Mouse (Mus musculus) cerebellum, postnatal 25 days (tissue): Measurements from ENCODE around the gene Ptpra.
"Not testable (repeated sequence)": the region's sequence is repeated elsewhere in the genome, so short reads cannot be mapped to it uniquely, and the experiment has no call there.

ENCODE experiments used
- DNase-seq, 2 experiments: peaks; one replicate each; pipeline ENCODE4 v3.0.0; 2021; ENCODE audit warnings: mixed read lengths in 2 of 2

Ptpra gene

DNA sequence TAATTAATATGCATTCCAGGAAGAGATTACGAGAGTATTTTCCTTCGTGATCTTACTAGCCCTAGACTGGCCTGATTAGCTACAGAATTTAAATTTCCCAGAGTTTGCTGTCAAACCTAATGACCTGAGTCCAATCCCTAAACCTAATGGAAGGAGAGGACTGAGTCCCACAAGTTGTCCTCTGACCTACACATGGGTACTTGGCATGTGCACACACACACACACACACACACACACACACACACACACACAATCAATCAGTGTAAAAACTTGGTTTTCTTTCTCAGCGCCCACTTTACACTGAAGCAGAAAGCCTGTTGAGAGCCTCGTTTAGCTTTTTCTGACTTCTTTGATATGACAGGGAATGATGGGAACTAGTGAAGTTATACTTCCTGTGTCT, 41.1 kb downstream of the Ptpra start:
- DNase-seq, result no peak

DNA sequence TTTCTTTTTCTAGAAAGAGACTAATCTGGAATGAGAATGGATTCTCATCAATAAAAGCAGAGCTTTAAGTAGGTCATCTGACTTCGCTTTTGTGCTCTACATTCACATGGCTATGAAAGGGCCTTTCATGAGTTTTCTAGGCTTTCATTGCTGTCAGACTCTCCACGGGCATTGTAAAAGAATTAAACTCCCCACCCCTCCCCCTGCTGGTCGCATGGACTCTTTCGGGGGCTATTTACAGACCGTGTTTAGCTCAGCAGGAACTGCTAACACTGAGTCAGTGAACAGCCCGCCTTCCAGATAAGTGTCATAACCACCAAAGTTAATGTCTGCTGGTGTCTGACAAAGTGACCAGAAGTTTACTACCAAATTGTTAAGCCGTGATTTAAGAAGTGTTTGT, 41.5 kb downstream of the Ptpra start:
- DNase-seq, result peak in 1 of 2 experiments; percentile 45

DNA sequence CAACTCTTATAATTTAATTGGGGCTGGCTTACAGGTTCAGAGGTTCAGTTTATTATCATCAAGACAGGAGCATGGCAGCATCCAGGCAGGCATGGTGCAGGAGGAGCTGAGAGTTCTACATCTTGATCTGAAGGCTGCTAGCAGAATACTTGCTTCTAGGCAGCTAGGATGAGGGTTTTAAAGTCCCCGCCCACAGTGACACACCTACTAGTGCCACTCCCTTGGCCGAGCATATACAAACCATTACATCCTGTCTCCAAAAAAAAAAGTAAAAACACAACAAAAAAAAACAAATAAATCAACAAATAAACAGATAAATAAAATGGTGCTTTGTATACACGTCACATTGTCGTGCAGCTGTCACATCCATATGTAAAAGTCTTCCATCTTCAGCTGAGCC, 45.0 kb downstream of the Ptpra start:
- DNase-seq, result not testable (repeated sequence)

DNA sequence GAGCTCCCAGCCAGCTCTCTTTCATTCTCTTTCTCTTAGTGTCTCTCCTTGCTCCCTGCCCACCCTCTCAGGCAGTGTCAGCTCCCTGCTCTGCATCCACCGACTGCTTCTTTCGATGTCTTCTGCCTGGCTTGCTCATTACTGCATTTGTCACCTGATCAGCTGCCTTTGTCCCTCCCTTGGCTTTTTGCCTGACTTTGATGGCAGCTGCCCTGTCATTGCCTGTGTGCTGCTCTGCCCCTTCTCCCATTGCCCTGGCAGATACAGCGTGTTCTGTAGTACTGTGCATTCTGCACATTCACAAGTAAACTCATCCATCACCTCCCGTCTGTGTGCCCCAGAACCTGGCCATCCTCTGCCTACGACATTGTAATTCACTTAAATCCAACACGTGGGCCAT, 46.0 kb downstream of the Ptpra start:
- DNase-seq, result peak; percentile 67 to 74

GRCm38 (mm10) chr2:130496931-130497330, 46.9 kb downstream of the Ptpra start:
- no peak for DNase-seq

GRCm38 (mm10) chr2:130499546-130499945, 49.5 kb downstream of the Ptpra start:
- no peak for DNase-seq

DNA sequence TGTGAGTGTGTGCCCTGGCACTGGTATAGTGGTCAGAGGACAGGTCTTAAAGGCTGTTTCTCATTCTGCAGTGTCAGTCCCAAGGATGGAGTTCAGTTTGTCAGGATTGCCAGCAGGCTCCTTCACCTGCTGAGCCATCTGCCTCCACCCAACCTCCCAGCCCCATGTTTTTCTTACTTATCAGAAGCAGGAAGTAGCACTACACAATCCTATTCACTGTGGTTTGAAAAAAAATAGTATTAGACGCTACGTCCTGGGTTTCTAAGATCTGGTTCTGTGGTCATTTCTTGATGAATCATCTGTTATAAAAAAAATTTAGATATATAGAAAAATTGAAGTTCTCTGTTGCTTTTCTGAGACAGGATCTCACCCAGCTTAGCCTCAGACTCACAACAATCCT, 51.5 kb downstream of the Ptpra start:
- DNase-seq, result peak; percentile 18 to 19

DNA sequence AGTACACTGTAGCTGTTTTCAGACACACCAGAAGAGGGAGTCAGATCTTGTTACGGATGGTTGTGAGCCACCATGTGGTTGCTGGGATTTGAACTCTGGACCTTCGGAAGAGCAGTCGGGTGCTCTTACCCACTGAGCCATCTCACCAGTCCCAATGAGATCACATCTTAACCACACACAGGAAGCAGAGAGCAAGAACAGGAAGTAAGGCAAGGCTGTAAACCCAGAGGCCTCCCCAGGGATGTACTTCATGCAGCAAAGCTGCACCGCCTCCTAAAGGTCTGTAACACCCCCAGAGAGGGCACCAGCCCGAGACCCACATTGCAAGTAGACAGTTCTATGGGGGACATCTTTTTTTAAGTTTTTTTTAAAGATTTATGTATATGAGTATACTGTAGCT, 61.5 kb downstream of the Ptpra start:
- DNase-seq, result not testable (repeated sequence)

DNA sequence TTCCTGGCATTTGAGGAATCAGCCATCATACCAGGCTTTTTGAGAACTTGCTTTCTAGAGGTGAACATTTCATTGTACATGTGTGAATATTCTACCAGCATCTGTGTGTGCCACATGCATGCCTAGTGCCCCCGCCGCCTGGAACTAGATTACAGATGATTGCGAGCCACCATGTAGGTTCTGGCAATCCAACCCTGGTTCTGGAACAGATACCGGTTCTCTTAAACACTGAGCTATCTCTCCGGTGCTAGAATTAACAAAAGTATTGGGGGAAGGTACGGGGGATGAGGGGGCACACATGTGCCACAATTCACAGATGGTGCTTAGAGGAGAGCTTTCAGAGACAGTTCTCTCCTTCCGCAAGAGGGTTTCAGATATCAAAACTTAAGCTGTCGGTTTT, 63.8 kb downstream of the Ptpra start:
- DNase-seq, result no peak

DNA sequence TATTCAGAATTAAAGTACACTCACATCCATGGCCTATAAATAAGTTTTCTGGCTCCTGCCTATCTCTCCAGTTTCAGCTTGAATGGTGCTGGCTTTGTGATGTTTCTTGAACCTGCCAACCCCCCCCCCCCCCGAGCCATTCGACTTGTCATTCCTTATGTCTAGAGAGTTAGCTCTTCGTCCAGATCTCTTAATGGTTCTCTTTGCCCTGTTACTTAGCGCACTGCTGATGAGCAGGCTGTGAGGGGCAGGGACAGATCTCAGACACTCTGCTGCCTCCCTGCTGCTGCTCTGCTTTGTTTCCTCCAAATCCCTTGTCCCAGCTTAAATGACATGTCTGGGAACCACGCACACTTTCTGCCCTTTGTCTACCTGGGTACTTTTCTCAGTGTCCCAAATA, 65.7 kb downstream of the Ptpra start:
- no peak for DNase-seq

- DNase-seq, result no peak
Observed at GRCm38 (mm10) chr2:130521927-130522326, 71.8 kb downstream of the Ptpra start.

- not testable (repeated sequence) for DNase-seq
Observed at GRCm38 (mm10) chr2:130525480-130525879, 75.4 kb downstream of the Ptpra start.

GRCm38 (mm10) chr2:130528457-130528856, 78.4 kb downstream of the Ptpra start:
- no peak for DNase-seq

- no peak for DNase-seq
Observed at GRCm38 (mm10) chr2:130529290-130529689, 79.2 kb downstream of the Ptpra start.

- DNase-seq, result no peak
Observed at GRCm38 (mm10) chr2:130529925-130530324, 79.8 kb downstream of the Ptpra start.

DNA sequence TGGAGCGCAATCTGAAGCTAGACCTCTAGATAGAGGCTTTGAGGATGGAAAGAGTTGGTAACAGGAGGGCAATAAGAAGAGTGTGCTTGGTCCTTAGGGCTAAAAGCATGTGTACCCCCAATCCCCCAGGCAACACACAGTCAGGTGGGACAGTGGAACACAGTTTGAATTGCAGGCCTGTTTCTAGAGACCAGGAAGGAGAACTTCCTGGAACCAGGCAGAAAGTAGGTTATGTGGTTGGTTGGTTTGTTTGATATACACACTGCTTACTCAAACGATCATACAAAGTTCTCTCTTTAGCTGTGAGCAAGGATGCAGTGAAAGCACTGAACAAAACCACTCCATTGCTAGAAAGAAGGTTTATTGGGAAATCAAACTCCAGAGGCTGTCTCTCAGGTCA, 82.1 kb downstream of the Ptpra start:
- no peak for DNase-seq

- no peak for DNase-seq
Observed at GRCm38 (mm10) chr2:130535017-130535416, 84.9 kb downstream of the Ptpra start.

DNA sequence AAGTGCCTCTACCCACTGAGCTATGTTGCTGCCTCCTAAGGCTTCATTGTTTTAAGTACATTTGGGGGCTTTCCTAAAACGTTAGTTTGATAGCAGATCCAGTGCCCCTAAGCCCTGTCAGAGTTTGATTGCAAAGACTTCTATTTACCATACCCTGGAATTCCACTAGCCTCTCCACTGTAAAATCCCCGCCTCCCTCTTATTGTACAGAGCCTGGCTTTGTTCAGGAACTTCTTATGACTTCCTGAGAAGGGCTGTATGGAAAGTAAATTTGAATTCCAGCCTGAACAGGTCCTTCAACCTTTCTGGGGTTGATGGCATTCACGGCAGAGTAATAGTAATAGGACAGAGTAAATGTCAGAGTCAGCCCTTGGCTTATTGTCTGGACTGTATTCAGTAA, 86.8 kb downstream of the Ptpra start:
- no peak for DNase-seq

DNA sequence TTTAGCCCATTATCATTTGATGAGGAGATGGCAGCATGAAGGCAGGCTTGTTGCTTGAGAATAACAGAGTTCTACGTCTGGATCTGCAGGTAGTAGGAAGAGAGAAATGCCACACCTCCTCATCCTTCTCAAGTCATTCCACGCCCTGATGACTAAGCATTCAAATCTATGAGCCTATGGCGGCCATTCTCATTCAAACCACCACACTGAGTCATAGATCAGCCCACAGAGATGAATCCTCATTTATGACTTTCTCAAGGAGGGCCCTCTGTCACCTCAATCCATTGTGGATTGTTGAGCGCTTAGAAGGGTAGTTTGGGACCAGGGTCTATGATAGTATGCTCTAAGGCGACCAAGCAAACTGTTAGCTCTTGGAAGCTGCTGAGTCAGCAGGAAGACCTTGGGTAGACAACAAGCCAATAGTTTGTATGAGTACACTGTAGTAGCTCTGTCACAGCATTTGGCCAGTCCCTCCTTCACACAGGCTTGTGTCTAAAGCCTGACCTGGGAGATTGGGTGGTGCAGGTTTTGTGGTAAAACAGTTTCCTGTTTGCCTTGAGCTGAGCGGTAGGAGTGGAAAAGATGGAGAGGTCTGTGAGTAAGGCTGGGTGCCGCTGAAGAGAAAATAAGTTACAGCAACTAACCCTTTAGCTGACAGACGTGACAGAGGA, 88.9 kb downstream of the Ptpra start:
- DNase-seq, result no peak

GRCm38 (mm10) chr2:130540266-130540665, 90.2 kb downstream of the Ptpra start:
- DNase-seq, result no peak

DNA sequence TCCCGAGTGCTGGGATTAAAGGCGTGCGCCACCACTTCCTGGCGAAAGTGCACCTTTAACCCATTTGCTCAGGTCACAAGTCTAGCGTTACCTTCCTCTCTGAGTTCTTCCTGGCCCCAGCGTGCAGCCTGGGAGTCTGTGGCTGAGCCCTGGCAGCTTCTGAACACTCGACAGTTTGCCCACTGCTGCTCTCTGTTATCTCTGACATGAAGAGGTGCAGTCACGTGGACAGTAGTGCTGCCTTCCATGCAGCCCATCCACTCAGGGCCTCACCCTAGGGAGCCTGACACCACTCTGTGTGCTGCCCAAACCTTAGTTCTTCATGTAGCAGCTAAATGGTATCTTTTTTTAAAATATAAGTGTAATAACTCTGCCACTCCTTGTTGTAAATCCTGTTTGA, 96.9 kb downstream of the Ptpra start:
- DNase-seq, result no peak

DNA sequence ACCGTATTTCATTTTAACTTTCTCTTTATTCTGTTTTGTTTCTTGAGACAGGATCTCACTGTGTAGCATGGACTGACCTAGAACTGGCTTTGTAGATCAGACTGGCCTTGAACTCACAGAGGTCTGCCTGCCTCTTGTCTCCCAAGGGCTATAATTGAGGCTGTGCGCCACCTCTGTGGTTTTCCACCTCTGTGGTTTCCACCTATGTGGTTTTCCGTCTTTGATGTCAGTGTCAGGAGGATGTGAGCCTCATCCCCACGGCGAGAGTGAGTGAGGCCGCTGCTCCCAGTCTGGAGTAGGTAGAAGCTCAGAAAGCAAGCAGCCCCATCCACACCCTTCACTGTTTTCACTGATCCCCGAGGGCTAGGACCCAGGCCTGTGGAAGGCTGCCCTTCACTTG, 104.8 kb downstream of the Ptpra start:
- DNase-seq, result no peak

DNA sequence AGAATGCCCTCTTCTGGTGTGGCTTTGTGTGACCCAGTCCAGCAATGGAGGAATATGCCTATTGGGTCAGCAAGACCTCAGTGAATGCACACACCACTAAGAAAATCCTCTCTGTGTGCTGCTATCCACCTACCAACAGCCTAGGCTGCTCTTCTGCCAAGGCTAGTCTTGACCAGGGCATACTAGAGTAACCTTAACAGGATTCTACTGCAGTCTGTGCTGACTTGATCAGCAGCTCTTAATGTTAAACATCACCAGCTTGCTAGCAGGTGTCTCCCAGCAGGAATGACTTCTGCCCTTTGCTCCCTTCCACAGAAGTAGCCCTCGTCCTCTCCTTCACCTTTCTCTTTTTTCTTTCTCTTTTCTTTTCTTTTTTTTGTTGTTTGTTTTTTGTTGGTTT, 106.2 kb downstream of the Ptpra start:
- DNase-seq, result no peak

GRCm38 (mm10) chr2:130557462-130557861, 107.4 kb downstream of the Ptpra start:
- DNase-seq, result peak; percentile 31 to 56

DNA sequence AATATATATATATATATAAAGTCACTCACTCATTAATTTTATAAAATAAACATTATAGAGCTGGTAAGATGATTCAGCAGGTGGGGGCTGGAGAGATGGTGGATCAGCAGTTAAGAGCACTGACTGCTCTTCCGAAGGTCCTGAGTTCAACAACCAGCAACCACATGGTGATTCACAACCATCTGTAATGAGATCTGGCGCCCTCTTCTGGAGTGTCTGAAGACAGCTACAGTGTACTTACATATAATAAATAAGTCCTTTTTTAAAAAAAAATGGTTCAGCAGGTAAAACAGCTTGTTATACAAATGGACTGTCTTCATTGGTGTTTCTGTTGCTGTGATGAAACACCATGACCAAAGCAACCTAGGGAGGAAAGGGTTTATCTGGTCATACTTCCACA, 107.9 kb downstream of the Ptpra start:
- no peak for DNase-seq
